Mouse (Mus musculus) natural killer cell, adult 2 months (primary cell): ENCODE measurements around the gene Med24.
A peak's percentile ranks its signal among the peaks of the same experiment; 100 is the strongest.
"Not testable (repeated sequence)": the region's sequence is repeated elsewhere in the genome, so short reads cannot be mapped to it uniquely, and the experiment has no call there.

Experiments used
- DNase-seq, 2 experiments: peaks; one replicate each; pipeline ENCODE4 v3.0.0; 2022; ENCODE audit warnings: low spot score in 2 of 2

The Med24 gene

DNA sequence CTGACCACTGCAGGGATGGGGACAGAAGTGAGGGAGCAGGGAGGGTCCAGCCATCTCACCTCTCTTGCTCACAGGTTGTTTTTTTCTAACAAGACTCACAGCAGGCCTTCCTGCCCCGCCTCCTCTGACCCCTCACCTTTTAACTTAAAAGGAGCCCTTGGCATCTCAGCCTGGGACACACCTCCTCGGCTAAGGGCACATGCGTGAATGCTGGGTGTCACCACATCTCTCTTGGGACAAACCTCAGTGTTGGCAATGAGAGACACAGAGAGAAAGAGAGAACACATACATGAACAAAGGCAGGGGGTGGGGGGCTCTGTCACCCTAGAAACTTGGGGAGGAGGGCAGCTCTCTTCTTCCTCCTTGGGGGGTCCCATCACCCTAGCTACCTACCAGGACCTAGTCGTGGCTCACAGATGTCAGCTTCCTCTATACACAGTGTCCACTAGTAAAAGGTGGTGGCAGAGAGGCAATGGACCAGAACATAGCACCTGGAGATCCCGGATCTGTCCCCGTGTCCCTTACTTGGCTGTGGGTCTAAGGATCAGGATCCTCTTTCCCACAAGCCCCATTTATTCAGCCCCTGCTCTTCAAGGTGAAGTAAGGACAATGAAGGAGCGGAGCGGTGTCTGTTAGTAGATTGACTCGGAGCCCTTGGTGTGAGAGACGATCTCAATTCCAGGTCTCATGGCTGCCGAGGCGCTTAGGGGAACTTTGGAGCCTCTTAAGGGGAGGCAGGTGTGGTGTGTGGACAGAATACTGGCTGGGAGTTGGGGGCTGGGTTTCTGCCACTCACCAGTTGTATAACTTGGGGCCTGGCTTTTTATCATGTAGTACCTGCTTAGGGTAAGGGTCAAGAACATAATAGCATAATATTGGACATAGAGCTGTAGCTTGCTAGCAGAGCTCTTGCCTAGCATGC is 17.0 kb upstream of the Med24 start:
- no peak for DNase-seq

DNA sequence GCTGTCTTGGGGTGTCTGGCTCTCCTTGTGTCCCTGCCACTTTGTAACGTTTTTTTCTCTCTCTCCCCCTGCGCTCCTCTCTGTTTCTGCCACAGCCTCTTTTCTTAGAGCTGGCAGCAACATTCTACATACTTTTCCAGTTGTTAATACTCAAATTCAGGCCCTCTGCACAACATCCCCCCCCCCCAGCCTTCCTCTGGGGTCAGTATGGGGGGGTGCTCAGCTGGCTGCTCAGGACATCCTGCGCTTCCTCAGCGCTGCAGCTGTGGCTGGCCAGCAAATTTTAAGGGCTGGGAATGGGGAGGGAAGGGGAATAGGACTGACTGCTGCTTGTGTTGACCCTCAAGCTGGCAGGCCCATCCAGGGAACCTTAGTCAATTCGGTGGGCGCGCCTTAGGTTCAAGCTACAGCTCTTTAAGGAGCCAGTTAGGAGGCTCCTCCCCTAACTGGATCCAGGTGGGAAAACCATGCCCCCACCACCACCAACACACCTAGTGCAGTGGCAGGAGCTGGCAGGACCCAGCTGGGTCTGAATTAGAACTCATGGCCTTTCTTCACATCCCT is 15.3 kb upstream of the Med24 start:
- no peak for DNase-seq

DNA sequence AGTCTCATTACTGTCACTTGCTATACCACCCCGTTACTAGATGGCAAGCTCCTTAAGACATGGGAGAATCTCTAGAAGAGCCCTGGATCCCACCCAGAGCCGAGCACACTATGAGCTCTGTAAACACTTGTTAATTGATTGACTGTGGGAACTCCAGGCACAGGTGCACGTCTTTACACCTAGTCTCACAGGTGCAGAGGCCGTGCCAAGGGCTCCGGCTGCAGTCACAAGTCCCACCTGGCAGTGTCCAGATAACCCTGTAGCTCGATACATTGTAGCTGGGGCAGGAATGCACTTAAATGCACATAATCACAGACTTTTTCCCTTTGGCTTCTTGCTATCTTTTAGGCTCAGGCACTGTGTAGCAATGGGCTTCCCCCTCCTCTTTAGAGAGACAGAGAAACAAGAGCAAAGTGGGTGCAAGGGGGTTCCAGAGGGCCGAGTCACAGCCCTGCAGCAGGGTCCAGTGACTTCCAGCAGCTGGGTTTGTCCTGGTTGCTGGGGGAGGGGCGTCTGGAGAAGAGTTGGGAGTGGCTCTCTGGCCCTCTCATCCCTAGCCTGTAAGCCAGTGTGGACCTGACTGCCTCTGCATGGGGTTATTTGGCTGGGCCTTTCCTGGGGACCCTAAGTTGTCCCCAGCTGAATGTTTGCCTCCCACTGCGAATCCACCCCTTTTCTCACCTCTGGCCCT is 14.6 kb upstream of the Med24 start:
- no peak for DNase-seq

DNA sequence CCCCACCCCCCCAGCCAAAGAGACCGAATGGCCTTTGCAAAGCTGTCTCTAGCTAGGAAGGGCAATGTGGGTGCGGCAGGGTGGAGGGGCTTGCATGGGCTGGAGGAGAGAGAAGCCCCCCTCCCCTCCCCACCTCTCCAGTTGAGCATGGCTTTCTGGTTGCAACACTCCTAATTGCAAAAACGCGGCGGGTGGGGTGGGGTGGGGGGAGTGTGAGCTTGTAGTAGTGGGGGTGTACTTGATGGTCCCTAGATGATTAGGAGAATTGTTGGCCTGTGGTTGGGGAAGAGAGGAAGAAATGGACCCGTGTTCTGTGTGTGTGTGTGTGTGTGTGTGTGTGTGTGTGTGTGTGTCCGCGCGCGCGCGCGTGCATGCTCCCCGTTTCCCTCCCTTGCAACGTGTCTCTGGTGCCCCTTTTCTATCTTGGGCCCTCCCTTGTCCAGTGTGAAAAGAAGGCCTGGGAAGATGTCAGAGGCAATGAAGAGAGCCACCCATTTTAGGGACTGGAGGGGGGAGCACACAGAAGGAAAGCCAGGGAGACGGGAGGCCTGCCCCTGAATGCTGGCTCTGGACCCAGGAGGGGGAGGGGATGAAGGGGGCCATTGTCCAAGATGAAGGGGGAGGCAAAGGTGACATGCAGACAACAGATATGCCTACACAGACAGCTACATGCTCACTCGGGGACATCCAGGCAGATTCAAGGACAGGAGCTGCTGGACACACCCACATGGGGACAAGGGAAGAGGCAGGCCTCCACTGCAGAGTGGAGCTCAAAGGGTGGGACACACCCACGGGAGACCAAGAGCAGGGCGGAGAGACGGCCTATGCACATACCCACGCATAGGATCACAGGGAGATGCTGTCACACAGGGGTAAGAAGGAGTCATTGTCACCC is 13.4 kb upstream of the Med24 start:
- DNase-seq, result no peak

DNA sequence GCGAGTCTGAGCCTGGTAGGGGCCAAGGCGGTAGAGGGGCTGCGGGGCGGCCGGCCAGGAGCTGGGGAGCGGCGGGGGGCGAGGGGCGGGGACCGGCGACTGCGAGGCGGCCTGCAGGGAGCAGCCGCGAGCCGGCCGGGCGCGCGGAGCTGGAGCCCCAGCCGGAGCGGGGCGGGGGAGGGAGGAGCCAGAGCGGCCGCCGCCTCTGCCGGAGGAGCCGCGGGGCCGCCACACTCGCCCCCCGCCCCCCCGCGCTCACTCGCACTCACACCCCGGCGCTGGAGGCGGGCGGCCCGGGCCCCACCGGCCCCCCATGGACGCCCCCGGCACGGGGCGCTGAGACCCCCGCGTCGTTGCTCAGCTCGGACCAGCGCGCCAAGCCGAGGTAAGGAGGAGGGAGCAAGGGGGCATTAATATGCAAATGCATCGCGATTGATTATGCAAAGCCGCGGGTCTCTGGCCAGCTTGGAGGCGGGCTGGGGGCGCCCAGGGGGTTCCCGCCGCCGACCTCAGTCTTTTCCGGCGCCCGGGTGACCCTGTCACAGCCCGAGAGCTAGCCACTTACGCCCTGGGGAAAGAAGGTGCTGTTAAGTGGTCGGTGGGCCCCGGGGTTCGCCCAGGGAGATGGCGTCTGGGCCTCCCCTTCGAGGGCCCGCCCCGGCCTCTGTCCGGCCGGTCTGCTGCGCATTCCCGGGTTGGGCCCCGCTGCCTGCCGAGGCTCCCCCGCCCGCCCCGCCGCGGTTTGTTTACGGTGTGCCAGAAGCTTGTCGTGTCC is 12.6 kb upstream of the Med24 start:
- peak; percentile 52 to 65 for DNase-seq

DNA sequence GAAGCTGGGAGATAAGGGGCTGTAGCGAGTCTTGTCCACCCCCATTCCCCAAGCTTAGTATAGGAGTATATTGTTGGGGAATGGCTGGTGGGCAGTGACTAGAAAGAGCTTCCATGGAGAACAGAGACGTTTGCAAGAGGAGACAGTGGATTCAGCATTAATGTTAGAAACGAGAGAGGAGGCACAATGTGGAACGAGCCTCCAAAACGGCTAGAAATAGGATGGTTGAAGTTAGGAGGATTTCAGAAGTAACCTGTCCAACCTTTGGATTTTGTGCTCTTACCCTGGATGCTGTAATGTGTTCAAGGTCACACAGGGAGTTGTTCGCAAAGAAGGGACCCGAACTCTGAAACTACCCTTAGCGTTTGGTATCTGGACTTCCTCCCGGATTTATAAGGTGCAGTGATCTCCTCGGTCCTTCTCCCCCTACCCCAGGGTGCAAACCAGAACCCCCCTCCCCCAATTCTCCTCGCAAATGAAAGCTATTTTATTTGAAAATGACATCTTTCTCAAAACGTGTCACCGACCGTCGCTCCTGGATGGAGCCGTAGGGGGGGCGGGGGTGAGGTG is 11.9 kb upstream of the Med24 start:
- DNase-seq, result no peak

DNA sequence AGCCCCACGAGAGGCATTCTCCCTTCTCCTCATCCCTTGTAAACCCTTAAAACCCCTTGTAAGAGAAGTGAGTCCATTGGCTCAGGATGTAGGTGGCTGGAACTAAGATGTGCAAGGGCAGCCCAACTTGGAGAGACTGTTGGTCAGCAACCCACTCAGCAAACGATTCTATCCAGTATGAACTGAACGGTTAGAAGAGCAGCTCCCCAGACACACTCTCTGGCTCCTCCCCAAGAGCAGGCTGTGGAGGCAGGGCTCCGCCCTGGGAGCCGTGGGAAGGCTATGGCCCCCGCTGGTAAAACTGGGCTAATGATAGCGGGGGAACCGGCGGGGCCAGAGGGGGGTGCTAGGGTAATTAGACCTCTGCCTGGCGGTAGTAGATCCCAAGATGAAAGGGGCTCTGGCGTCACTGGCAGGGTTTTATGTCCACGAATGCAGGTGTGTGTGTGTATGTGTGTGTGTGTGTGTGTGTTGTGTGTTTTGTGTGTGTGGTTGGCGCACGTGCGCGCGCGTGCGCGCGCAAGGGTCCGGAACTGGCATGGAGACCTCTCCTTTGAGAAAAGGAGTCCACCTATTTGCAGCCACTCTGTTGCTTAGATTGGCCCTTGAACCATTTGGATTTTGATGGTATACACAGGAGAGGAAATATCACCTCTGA is 11.3 kb upstream of the Med24 start, which contains the start of gene Thra:
Gene Thra, plus strand, starts transcription at position 246 of the 658 bp plus-strand sequence.
- peak in 1 of 2 experiments; percentile 23 for DNase-seq

DNA sequence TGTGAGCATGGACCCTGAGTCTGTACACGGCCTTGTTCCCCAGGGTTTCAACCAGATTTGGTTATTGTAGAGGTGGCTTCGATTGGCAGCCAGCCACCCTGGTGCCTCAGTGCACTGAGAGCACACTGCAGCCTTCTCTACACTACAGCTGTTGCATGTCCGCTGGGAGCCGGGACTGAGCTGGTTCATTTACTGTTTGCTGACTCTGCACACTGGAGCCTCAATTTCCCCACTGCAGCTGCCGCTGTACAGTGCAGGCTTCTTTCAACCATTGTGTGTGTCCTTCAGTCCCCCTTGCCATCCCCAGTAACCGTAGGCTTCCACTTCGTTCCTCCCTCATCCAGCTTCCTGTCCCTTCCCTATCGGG is 10.8 kb upstream of the Med24 start:
- DNase-seq, result no peak

DNA sequence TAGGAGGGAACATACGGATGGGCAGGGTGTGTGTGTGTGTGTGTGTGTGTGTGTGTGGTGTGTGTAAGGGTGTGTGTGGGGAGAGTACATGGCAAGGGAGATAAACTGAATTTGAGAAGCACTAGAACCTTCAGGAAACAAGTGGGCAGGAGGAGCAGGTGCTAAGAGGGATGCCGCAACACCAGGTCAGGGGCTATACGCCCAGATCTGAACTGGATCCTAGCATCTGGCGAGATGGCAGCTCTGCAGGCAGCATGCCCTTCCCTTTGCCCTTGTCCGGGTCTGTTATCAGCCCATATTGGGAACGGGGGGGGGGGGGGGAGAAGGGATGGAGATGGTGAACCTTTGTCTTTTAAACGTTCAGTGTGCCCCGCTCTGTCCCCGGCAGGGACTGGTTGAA is 9.7 kb upstream of the Med24 start:
- no peak for DNase-seq

DNA sequence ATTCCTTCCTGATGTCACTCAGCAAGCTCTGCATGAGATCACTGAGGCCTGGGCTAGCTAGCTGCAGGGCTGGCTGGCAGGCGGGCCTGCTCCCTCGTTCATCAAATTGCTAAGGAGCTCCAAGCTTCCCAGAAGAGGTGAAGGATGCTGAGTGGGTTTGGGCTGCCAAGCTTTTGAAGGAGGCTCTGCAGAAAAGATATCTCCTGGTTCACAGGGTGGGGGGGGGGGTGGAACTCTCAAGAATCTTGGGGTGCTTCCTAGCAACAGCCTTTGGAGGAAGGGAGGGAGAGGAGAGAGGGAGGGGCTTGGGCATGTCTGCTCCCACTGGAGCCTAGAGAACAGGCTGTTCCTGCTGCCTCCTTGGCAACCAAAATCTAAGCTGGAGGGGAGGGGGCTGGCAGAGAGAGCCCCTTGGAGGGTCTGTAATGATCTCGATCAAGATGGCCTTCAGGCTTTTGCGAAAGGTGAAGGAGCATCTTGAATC is 9.2 kb upstream of the Med24 start:
- no peak for DNase-seq

DNA sequence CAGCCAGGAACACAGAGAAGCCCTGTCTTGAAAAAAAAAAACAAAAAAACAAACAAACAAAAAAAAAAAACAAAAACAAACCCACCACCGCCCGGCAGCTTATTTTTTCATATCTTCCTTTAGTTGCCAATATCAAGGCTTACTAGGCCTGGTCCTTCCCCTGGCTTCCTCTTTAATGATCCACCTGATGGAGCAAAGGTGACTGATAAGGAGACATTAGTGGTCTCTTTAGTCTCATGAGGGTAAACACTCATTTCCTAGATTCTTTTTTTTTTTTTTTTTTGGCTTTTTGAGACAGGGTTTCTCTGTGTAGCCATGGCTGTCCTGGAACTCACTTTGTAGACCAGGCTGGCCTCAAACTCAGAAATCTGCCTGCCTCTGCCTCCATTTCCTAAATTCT is 8.0 kb upstream of the Med24 start:
- not testable (repeated sequence) for DNase-seq

DNA sequence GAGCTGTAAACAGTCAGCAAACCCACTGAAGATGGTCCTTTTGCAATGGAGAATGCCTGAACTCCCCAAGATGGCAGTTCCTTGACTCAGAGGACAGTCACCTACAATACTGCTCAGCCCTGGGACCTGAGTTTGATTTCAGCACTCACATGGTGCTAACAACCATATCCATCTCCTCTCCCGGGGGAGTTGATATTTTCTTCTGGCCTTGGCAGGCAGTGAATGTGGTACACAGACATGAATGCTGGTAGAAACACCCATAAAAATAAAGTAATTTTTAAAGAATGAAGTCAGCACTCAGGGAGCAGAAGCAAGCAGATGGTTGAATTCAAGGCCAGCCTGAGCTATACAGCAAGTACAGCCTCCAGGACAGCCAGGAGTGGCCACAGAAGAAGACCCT is 6.9 kb upstream of the Med24 start:
- no peak for DNase-seq

DNA sequence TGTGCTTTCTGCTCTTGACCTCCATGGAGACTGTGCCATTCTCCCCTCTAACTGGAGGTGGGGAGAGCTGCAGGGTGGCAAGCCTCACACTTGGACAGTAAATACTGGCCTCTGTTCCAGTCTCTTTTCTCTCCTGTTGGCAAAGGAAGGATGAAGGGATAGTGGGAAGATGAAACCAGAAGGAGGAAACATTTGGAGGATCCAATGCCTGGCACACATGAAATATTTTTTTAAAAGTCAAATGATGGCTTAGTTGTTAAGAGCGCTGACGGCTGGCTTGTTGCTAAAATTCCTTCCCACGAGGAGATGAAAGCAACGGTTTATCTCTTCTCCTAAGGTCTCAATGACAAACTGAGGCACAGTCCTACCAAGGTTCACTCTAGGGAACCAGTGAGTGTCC is 5.9 kb upstream of the Med24 start:
- DNase-seq, result no peak

DNA sequence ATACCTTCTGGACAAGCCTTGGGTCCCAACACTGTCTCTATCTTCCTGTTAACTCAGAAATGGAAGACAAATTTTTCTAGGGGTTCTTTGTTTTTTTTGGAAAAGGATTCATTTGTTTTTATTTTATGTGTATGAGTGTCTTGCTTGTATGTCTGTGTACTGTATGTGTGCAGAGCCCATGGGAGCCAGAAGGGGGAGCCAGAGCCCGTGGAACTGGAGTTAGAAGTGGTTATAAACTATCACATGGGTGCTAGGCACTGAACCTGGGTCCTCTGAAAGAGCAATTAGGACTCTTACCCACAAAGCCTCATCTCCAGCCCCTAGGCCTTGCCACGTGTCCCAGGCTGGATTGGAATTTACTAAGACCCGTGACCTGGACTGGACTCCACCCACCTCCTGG is 4.8 kb upstream of the Med24 start:
- no peak for DNase-seq

DNA sequence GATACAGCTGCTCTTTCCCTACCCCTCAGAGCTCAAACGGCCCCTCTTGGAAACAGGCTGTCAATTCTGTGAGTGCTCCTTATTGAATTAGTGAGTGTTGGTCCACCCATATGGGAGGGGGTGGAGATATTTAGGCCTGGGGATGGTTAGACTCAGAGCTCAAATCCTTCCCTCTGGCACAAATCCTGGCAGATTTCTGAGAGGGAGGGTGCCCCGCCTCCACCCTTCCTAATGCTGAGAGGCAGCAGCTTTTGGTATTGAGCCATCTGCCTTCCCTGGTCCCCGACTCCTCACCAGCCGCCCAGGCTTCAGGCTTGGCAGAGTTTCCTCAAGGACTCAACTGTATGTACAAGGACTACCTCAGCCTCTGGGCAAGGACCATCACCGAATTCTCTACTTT is 1.9 kb upstream of the Med24 start:
- DNase-seq, result no peak

DNA sequence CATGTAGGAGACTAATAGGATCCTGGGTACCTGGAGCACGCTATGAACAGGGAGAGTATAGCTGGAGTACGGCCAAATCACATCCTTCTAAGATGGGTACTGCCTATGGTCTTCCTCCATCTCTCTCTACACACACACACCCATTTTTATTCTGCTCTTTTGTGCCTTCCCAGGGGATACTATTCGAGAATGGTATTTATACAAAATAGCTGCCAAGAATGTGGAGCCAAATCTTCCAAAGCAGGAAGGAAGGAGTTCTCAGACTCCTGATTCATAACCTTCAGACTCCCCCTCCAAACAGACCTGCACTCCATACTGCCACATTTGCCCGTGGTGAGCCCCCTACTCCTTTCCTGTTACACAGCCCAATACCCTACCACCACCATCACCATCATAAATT is 1.5 kb upstream of the Med24 start:
- DNase-seq, result no peak

DNA sequence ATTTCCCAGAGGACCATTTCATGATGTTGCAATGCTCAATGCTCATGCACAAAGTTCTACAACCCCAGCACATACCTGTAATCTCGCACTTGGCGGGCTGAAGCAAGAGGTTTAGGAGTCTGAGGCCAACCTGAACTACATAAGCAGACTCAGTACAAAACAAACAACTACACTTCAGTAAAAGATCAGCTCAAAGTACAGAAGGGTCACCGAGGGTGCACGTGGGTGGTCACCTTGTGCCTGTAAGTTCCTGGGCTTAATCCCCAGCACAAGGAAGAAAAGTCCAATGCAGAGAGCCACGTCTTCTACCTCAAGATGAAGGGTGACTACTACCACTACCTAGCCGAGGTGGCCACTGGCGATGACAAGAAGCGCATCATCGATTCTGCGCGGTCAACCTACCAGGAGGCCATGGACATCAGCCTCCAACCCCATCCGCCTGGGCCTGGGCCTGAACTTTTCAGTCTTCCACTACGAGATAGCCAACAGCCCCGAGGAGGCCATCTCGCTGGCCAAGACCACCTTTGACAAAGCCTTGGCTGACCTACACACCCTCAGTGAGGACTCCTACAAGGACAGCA is 3.2 kb downstream of the Med24 start:
- no peak for DNase-seq

DNA sequence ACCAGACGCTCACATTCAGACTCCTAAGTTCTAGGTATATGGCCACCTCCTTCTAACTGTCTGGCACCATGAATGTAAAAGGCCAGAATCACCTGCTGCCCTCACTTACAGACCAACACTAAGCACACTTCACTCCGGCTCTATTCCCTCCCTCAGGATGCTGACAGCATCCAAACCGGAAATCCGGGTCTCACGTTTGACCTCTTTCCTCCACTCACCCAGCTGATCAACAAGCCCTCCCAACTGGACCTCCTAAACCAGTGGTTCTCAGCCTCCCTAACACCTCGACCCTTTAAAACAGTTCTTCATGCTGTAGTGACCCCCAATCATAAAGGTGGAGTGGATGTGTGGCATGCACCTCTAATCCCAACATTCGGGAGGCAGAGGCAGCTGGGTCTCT is 6.1 kb downstream of the Med24 start:
- DNase-seq, result no peak

DNA sequence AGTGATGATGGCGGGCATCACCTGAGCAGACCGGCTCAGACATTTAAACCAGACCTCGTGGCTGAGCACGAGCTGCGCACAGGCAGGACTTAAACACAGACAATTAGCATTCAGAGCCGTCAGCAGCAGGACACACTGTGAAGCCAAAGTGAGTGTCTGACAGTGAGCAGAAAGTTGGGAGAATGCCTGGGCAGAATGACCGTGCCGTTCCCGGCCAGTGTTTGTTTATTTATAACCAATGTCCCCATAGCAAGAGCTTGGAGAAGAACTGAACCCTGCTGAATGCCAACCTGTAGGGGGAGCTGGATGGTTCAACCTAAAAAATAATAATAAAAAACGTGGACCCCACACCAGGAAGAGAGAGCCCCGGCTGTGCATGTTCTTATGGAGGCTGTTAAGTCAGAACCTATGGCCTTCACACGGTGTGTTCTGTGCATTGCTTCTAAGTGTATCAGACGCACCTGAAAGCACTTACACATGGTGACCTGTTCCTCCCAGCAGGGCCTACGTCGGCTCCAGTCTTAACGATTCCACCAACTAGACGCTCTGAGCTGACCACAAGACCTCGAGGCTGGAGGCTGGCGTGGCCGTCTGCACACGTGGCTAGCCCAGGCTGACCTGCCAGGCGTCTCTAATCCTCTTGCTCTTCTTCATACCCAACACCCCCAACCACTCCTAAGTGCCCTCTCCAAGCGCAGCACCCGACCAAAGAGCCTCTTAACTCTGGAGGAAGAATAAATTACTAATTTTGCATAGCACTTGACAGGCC is 7.6 kb downstream of the Med24 start:
- no peak for DNase-seq
